Mouse (Mus musculus): ENCODE results near the gene Prtn3. TPM values are rescaled to one million over a fixed set of nuclear protein-coding genes. Genes with fewer than 3 reads are reported as not detected.

Gene Prtn3
- polyA plus RNA-seq, 1 experiment: 0.22 TPM

- TF ChIP-seq POLR2AphosphoS2 (IDR thresholded peaks at IDR 0.05; ENCODE audit: insufficient read length, low read depth) (peak; percentile 24), TCF3 (IDR thresholded peaks at IDR 0.05; ENCODE audit: insufficient read length, low read depth) (no peak)
- Histone ChIP-seq H3K36me3 (ENCODE audit: control insufficient read depth, insufficient read depth) (peaks cover 4% of the 10 kb centered on the region), H3K4me3 (peak overlapping the region; percentile 30)
Measured at GRCm38 (mm10) chr10:79909092-79909922, 35.0 kb downstream of the Prtn3 start.

DNA sequence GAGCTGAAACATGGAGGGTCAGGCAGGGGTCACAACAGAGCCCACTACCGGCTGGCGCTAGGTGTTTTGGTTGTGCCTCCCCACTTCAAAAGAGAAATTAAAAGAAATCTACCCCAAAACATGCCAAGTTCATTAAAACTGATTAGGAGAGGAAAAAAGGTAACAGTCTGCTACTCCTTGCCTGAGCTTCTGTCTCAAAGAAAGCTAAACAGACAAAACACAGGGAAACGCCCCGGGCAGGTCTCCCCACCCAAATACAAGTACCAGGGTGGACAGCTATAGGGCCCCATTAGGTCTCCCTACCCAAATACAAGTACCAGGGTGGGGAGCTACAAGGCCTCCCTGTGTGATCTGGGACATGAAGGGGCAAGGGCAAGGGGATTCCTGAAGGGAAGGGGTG, 36.3 kb downstream of the Prtn3 start, which contains the start of gene Gm26602:
Gene Gm26602 (plus strand): TSS at position 301 of the 400 bp plus-strand sequence.
- no peak within 1 kb of the TSS for H3K4me2 ChIP-seq (ENCODE audit: low read depth)
- no peaks in the 10 kb centered on the region for H3K27me3 ChIP-seq (ENCODE audit: control insufficient read depth, insufficient read depth, insufficient read length)
- no peak for TF ChIP-seq MYOD1 (IDR thresholded peaks at IDR 0.05; ENCODE audit: control insufficient read depth in 1 of 3, insufficient read length in 2 of 3, low read depth in 2 of 3)
- no peak for TF ChIP-seq POLR2A (IDR thresholded peaks at IDR 0.05; ENCODE audit: insufficient read length, low read depth)
- TF ChIP-seq REST (IDR thresholded peaks at IDR 0.05; ENCODE audit: insufficient read depth, insufficient read length): no peak
- no peak for TF ChIP-seq POLR2AphosphoS2 (IDR thresholded peaks at IDR 0.05; ENCODE audit: insufficient read length, low read depth)
- TF ChIP-seq SRF (IDR thresholded peaks at IDR 0.05; ENCODE audit: control insufficient read depth, insufficient read length, low read depth): no peak
- TF ChIP-seq MAX (IDR thresholded peaks at IDR 0.05; ENCODE audit: low read depth): no peak
- no peak for TF ChIP-seq CEBPB (IDR thresholded peaks at IDR 0.05; ENCODE audit: insufficient read depth, poor library complexity, severe bottlenecking)
- no peak for TF ChIP-seq TCF12 (IDR thresholded peaks at IDR 0.05; ENCODE audit: insufficient read depth, poor library complexity, severe bottlenecking)
- TF ChIP-seq TCF3 (IDR thresholded peaks at IDR 0.05; ENCODE audit: insufficient read length, low read depth): no peak
- TF ChIP-seq USF1 (IDR thresholded peaks at IDR 0.05; ENCODE audit: low read depth): no peak
- TF ChIP-seq MYOG (IDR thresholded peaks at IDR 0.05; ENCODE audit: control insufficient read depth in 1 of 3, insufficient read depth in 1 of 3, insufficient read length in 2 of 3, low read depth in 2 of 3): no peak
- no peak for TF ChIP-seq E2F4 (IDR thresholded peaks at IDR 0.05; ENCODE audit: insufficient read depth)
- H3K4me3 ChIP-seq: no peak within 1 kb of the TSS
- H3K79me2 ChIP-seq (ENCODE audit: control insufficient read depth, insufficient read depth): peaks cover 5% of the 10 kb centered on the region
- no peak within 1 kb of the TSS for H3ac ChIP-seq (ENCODE audit: control insufficient read depth, insufficient read length)
- no peaks in the 10 kb centered on the region for H3K36me3 ChIP-seq (ENCODE audit: control insufficient read depth, insufficient read depth)

More at GRCm38 (mm10) chr10:79909092-79909922, 35.0 kb downstream of the Prtn3 start:
- no peaks in the 10 kb centered on the region for H3K27me3 ChIP-seq (ENCODE audit: control insufficient read depth, insufficient read depth, insufficient read length)
- H3K4me2 ChIP-seq (ENCODE audit: low read depth): peak overlapping the region; percentile 5
- no peaks in the 10 kb centered on the region for H3K79me2 ChIP-seq (ENCODE audit: control insufficient read depth, insufficient read depth)
- peak overlapping the region; percentile 67 for H3ac ChIP-seq (ENCODE audit: control insufficient read depth, insufficient read length)

GRCm38 (mm10) chr10:79912412-79912811, 38.1 kb downstream of the Prtn3 start:
- Histone ChIP-seq H3ac (ENCODE audit: control insufficient read depth, insufficient read length) (no peak overlapping the region), H3K79me2 (ENCODE audit: control insufficient read depth, insufficient read depth) (peaks cover 16% of the 10 kb centered on the region), H3K4me3 (no peak overlapping the region), H3K4me2 (ENCODE audit: low read depth) (no peak overlapping the region), H3K36me3 (ENCODE audit: control insufficient read depth, insufficient read depth) (no peaks in the 10 kb centered on the region), H3K27me3 (ENCODE audit: control insufficient read depth, insufficient read depth, insufficient read length) (no peaks in the 10 kb centered on the region)
- TF ChIP-seq USF1 (IDR thresholded peaks at IDR 0.05; ENCODE audit: low read depth) (no peak), MYOD1 (IDR thresholded peaks at IDR 0.05; ENCODE audit: control insufficient read depth in 1 of 3, insufficient read length in 2 of 3, low read depth in 2 of 3) (no peak), POLR2A (IDR thresholded peaks at IDR 0.05; ENCODE audit: insufficient read length, low read depth) (no peak), MAX (IDR thresholded peaks at IDR 0.05; ENCODE audit: low read depth) (no peak), SRF (IDR thresholded peaks at IDR 0.05; ENCODE audit: control insufficient read depth, insufficient read length, low read depth) (no peak), MYOG (IDR thresholded peaks at IDR 0.05; ENCODE audit: control insufficient read depth in 1 of 3, insufficient read depth in 1 of 3, insufficient read length in 2 of 3, low read depth in 2 of 3) (no peak), CEBPB (IDR thresholded peaks at IDR 0.05; ENCODE audit: insufficient read depth, poor library complexity, severe bottlenecking) (no peak), TCF3 (IDR thresholded peaks at IDR 0.05; ENCODE audit: insufficient read length, low read depth) (no peak), POLR2AphosphoS2 (IDR thresholded peaks at IDR 0.05; ENCODE audit: insufficient read length, low read depth) (no peak), REST (IDR thresholded peaks at IDR 0.05; ENCODE audit: insufficient read depth, insufficient read length) (no peak), TCF12 (IDR thresholded peaks at IDR 0.05; ENCODE audit: insufficient read depth, poor library complexity, severe bottlenecking) (no peak), E2F4 (IDR thresholded peaks at IDR 0.05; ENCODE audit: insufficient read depth) (no peak)

DNA sequence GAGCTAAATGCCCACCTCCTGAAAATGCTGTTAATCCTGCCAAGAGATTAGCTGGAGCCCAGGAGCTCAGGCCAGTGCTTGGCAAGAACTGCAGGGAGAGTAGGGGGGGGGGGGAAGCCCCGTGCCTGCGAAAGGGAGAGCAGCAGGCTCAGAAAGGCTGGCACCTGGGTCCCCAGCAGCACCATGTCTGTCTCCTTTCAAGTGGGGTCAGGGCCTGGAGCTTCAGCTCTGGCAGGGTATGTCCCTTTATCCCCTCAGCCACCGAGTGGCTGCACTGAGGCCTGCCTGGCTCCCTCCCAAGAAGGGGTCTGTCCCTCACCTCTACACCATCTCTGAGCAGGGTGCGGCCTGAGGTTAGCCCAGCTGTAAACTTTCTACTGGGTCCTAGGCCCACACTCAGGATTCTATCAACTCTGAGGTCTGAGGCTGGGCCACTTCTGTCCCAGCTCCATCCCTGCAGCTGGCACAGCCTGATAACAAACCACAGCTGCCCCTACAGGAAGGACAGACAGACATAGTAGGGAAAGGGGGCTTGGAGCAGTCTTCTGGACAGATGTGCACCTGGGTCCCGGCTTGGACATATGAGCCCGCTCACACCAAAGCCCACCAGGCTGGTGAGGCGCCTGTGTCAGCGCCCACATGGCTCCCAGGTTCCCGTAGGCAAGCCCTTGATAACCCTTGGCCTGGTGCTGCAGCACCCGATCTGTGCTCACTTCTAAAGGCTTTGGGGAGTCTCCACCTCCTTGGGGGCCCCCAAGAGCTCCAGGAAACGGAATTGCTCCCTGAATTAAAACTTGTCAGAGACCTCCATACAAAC, 40.1 kb downstream of the Prtn3 start:
- Histone ChIP-seq H3K79me2 (ENCODE audit: control insufficient read depth, insufficient read depth) (peaks cover 16% of the 10 kb centered on the region), H3K4me2 (ENCODE audit: low read depth) (no peak overlapping the region), H3K36me3 (ENCODE audit: control insufficient read depth, insufficient read depth) (no peaks in the 10 kb centered on the region), H3K4me3 (no peak overlapping the region), H3ac (ENCODE audit: control insufficient read depth, insufficient read length) (no peak overlapping the region), H3K27me3 (ENCODE audit: control insufficient read depth, insufficient read depth, insufficient read length) (peaks cover 14% of the 10 kb centered on the region)
- TF ChIP-seq TCF12 (IDR thresholded peaks at IDR 0.05; ENCODE audit: insufficient read depth, poor library complexity, severe bottlenecking): no peak
- no peak for TF ChIP-seq MYOD1 (IDR thresholded peaks at IDR 0.05; ENCODE audit: control insufficient read depth in 1 of 3, insufficient read length in 2 of 3, low read depth in 2 of 3)

Measured in myocyte (in vitro differentiated cells).